Mouse (Mus musculus) hindbrain, embryonic 14.5 days (tissue): ENCODE data around the gene Fgfr2. TPM values are rescaled to one million over a fixed set of nuclear protein-coding genes. Genes with fewer than 3 reads are reported as not detected.

Experiments used
- ATAC-seq: fragments of 200-750 bp; cut with Nextera tagmentation; 2 replicates; pipeline ENCODE4 v1.8.0; 2017; ENCODE audit warnings: moderate number of reproducible peaks, mild to moderate bottlenecking, moderate TSS enrichment, moderate library complexity; ENCODE audit not compliant: low FRiP score
- DNase-seq: peaks from one replicate; pipeline ENCODE4 v3.0.0-alpha.2; 2015; ENCODE audit warnings: low spot score
- H3K27ac ChIP-seq: fragments of 300-500 bp; sonication (generic); 2 replicates; pipeline ENCODE4 v1.5.1; 2014; ENCODE audit warnings: mild to moderate bottlenecking, moderate library complexity
- H3K27me3 ChIP-seq: fragments of 300-500 bp; sonication (generic); 2 replicates; pipeline ENCODE4 v1.6.1; 2014; ENCODE audit warnings: mild to moderate bottlenecking, low read length, mixed read lengths; ENCODE audit not compliant: control insufficient read depth, insufficient read depth
- H3K36me3 ChIP-seq: fragments of 300-500 bp; sonication (generic); replicated peaks from 2 replicates; pipeline ENCODE4 v1.6.1; 2014; ENCODE audit not compliant: control insufficient read depth, insufficient read depth
- H3K4me1 ChIP-seq: fragments of 300-500 bp; sonication (generic); replicated peaks from 2 replicates; pipeline ENCODE4 v1.6.1; 2014; ENCODE audit warnings: antibody characterized with exemption, low read length, mixed read lengths; ENCODE audit not compliant: control insufficient read depth, insufficient read depth
- H3K4me2 ChIP-seq: fragments of 300-500 bp; sonication (generic); replicated peaks from 2 replicates; pipeline ENCODE4 v1.6.1; 2014; ENCODE audit warnings: mild to moderate bottlenecking, moderate library complexity
- H3K4me3 ChIP-seq: fragments of 300-500 bp; sonication (generic); replicated peaks from 2 replicates; pipeline ENCODE4 v1.5.1; 2014; ENCODE audit warnings: mild to moderate bottlenecking, low read length
- H3K9ac ChIP-seq: fragments of 300-500 bp; sonication (generic); 2 replicates; pipeline ENCODE4 v1.6.1; 2014
- H3K9me3 ChIP-seq: fragments of 300-500 bp; sonication (generic); 2 replicates; pipeline ENCODE4 v1.6.1; 2016; ENCODE audit warnings: low read length; ENCODE audit not compliant: control insufficient read depth
- WGBS: fragments of 180-500 bp; shearing (Covaris S2); extraction: QIAGEN DNeasy Blood & Tissue Kit; methylation state at CpG from one replicate; pipeline ENCODE4 v1.1.7; 2014; 5-methylcytosine and 5-hydroxymethylcytosine counted together
- polyA plus RNA-seq: library from polyadenylated mRNA; unstranded; fragments of >200 nt; fragmentation: Nextera tagmentation; extraction: Ambion mirVana; gene quantifications from 2 replicates; pipeline ENCODE4 v1.2.1, GENCODE M21; 2014

Gene Fgfr2
- polyA plus RNA-seq, 1 experiment from 2014 or later, result 43.5 TPM

GRCm38 (mm10) chr7:131582178-131582577 lies 1541.0 kb downstream of the Fgfr2 start:
- Histone ChIP-seq H3K4me1 (no peaks in the 10 kb centered on the region), H3K9ac (no peak overlapping the region), H3K36me3 (no peaks in the 10 kb centered on the region), H3K27ac (no peak overlapping the region), H3K4me3 (no peak overlapping the region), H3K9me3 (no peaks in the 10 kb centered on the region), H3K27me3 (no peaks in the 10 kb centered on the region; the same call in 1 of the 2 replicates), H3K4me2 (no peak overlapping the region)
- ATAC-seq, result no peak
- WGBS, result 59% methylated on average over 9 of the region's 9 CpGs
- no peak for DNase-seq

- H3K36me3 ChIP-seq, result peaks cover 36% of the 10 kb centered on the region
- ATAC-seq (no peak), DNase-seq (no peak)
- H3K9me3 ChIP-seq, result no peaks in the 10 kb centered on the region
- WGBS, result 77% methylated on average over 6 of the region's 6 CpGs
- H3K4me3 ChIP-seq, result no peak overlapping the region
- H3K4me2 ChIP-seq, result no peak overlapping the region
- no peaks in the 10 kb centered on the region for H3K4me1 ChIP-seq
- H3K9ac ChIP-seq, result no peak overlapping the region
- no peak overlapping the region for H3K27ac ChIP-seq
- H3K27me3 ChIP-seq, result no peaks in the 10 kb centered on the region
These were observed 1547.9 kb downstream of the Fgfr2 start for GRCm38 (mm10) chr7:131575246-131575645.

DNA sequence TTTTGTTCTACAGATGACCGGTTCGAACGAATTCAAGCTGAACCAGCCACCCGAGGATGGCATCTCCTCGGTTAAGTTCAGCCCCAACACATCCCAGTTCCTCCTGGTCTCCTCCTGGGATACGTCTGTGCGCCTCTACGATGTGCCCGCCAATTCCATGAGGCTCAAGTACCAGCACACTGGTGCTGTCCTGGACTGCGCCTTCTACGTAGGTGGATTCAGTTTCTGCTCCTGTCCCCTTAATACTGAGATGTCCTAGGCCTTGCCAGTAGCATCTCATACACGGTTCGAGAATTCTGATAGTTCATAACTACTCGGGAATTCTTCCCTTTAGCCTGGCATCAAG lies 1562.5 kb downstream of the Fgfr2 start:
- ATAC-seq (peak; percentile 49), DNase-seq (no peak)
- Histone ChIP-seq H3K27ac (peak overlapping the region; percentile 86), H3K9ac (peak overlapping the region; percentile 71), H3K27me3 (peaks cover 37% of the 10 kb centered on the region), H3K4me1 (peaks cover 9% of the 10 kb centered on the region), H3K4me2 (peak overlapping the region; percentile 65), H3K4me3 (peak overlapping the region; percentile 54), H3K9me3 (no peaks in the 10 kb centered on the region), H3K36me3 (peaks cover 33% of the 10 kb centered on the region)
- under 1% methylated on average over 14 of the region's 14 CpGs for WGBS

DNA sequence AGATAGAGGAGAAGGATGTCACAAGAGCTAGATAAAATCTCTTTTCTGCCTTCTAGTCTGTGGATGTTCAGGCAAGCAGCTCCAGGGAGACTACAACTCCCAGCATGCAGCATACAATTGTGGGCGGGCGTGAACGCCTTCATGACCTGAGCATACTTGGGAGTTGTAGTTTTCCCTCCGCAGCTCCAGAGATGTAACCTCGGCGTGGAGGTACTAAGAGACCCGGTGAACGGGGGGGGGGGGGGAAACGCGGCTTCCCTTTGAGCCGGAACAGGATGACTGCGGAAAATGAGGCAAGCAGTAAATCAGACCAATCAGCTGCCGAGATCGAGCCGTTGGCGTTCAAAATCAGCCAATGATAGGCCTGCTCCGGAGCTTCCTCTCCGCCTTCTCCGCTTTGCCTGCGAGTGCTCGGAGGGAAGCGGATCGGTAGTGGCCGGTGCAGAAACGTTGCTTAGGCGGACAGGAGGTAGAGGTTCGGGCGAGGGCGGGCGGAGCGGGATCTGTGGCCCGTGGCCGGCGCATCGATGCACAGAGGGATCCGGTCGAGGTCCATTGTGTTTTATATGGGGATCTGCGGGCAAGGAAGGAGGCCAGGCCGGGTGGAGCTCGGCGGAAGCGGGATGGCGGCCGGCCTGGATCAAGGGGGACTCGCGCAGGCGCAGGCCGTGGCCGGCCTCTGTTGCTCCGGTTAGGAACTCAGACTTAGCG lies 1563.0 kb downstream of the Fgfr2 start, which contains the start of gene Bub3:
TSS of gene Bub3 (plus strand) at position 237 of the 711 bp plus-strand sequence.
- WGBS, result 1% methylated on average over 46 of the region's 51 CpGs
- Histone ChIP-seq H3K36me3 (peaks cover 30% of the 10 kb centered on the region), H3K4me2 (peak within 1 kb of the TSS; percentile 65)

DNA sequence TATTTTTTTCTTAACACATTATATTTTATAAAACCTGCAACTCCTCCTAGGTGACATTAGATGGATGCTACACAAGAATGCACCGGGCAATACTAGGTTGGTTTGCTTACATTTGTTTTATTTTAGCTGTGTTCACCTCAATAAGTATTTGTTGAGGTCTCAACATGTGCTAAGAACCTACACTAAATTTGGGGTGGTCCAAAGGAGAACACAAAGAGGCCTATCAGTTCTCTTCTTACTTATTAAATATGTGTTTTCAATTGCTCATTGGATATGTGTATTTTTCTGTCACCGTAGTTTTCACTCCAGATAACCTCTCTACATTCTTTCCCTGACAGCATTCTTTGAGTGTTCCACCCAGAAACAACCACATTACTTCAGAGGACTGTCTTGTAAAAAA lies 1565.4 kb downstream of the Fgfr2 start:
- H3K27me3 ChIP-seq, result peaks cover 65% of the 10 kb centered on the region
- no peak for ATAC-seq
- no peak overlapping the region for H3K4me3 ChIP-seq
- 33% methylated on average over 2 of the region's 2 CpGs for WGBS
- peaks cover 9% of the 10 kb centered on the region for H3K4me1 ChIP-seq
- H3K9ac ChIP-seq, result no peak overlapping the region
- no peak overlapping the region for H3K4me2 ChIP-seq
- H3K36me3 ChIP-seq, result peaks cover 7% of the 10 kb centered on the region
- no peak for DNase-seq
- no peak overlapping the region for H3K27ac ChIP-seq
- H3K9me3 ChIP-seq, result no peaks in the 10 kb centered on the region

More for the DNA sequence above, 1563.0 kb downstream of the Fgfr2 start, which contains the start of gene Bub3:
- peak within 1 kb of the TSS; percentile 86 for H3K27ac ChIP-seq
- H3K27me3 ChIP-seq, result peaks cover 41% of the 10 kb centered on the region
- DNase-seq (peak; percentile 93), ATAC-seq (peak; percentile 94)
- H3K9ac ChIP-seq, result peak within 1 kb of the TSS; percentile 71
- no peaks in the 10 kb centered on the region for H3K9me3 ChIP-seq
- peaks cover 9% of the 10 kb centered on the region for H3K4me1 ChIP-seq
- H3K4me3 ChIP-seq, result peak within 1 kb of the TSS; percentile 54

- peak overlapping the region; percentile 11 for H3K4me2 ChIP-seq
These were observed 1566.4 kb downstream of the Fgfr2 start for GRCm38 (mm10) chr7:131556541-131557271.

DNA sequence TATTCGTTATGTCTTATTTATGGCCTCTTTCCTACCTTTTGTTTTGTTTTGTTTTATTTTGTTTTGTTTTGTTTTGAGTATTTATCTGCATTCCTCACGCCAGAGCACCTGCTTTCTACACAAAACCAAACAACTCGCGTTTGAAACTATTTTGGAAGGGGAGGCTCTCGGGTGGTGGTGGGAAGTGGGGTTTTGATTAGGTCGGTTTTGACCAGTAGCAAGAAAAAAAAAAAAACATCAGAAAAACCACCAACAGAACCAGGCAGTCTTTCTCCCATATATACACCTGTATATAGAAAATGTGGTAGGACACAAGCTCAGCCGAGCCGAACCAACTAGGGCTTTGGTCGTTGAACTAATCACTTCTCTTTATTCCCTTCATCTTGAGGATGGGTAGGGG lies 1567.0 kb downstream of the Fgfr2 start:
- H3K27ac ChIP-seq, result no peak overlapping the region
- peak overlapping the region; percentile 25 for H3K4me3 ChIP-seq
- H3K4me2 ChIP-seq, result peak overlapping the region; percentile 0; the same call in 1 of the 2 replicates
- H3K27me3 ChIP-seq, result peaks cover 81% of the 10 kb centered on the region
- 2% methylated on average over 9 of the region's 9 CpGs for WGBS
- H3K36me3 ChIP-seq, result no peaks in the 10 kb centered on the region
- no peaks in the 10 kb centered on the region for H3K9me3 ChIP-seq
- peaks cover 4% of the 10 kb centered on the region for H3K4me1 ChIP-seq
- ATAC-seq (no peak), DNase-seq (no peak)
- H3K9ac ChIP-seq, result no peak overlapping the region

More at GRCm38 (mm10) chr7:131556541-131557271, 1566.4 kb downstream of the Fgfr2 start:
- ATAC-seq (no peak), DNase-seq (no peak)
- Histone ChIP-seq H3K27me3 (peaks cover 75% of the 10 kb centered on the region), H3K9ac (no peak overlapping the region), H3K27ac (no peak overlapping the region), H3K9me3 (no peaks in the 10 kb centered on the region), H3K36me3 (no peaks in the 10 kb centered on the region), H3K4me3 (peak overlapping the region; percentile 3; the same call in 1 of the 2 replicates), H3K4me1 (peaks cover 9% of the 10 kb centered on the region)
- under 1% methylated on average over 37 of the region's 37 CpGs for WGBS

DNA sequence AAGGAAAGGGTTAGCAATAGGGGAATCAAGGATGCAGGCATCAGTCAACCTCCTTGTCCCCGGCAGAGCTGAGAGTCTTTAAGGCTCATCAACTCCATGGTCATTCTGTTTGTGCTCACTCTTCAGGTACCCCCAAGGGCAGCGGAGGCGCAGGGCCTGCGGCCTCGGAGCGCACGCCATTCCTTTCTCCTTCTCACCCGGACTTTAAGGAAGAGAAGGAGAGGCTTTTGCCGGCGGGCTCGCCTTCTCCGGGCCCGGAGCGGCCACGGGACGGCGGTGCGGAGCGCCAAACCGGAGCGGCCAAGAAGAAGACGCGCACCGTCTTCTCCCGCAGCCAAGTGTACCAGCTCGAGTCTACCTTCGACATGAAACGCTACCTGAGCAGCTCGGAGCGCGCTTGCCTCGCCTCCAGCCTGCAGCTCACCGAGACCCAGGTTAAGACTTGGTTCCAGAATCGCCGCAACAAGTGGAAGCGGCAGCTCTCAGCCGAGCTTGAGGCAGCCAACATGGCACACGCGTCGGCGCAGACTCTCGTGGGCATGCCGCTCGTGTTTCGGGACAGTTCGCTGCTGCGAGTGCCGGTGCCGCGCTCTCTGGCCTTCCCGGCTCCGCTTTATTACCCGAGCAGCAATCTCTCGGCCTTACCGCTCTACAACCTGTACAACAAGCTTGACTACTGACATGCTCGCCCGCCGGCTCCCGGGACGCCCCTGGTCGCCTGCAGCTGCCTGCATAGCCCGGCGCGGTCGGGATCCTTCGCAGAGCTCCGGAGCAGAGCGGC lies 1567.7 kb downstream of the Fgfr2 start:
- Histone ChIP-seq H3K9me3 (no peaks in the 10 kb centered on the region), H3K36me3 (no peaks in the 10 kb centered on the region), H3K27me3 (peaks cover 87% of the 10 kb centered on the region), H3K4me2 (peak overlapping the region; percentile 0), H3K4me1 (no peaks in the 10 kb centered on the region; the same call in 1 of the 2 replicates), H3K9ac (0 out of 2 replicates have a peak overlapping the region, but pooled peaks have one; percentile 33), H3K27ac (no peak overlapping the region; the same call in 1 of the 2 replicates), H3K4me3 (peak overlapping the region; percentile 25)
- DNase-seq (no peak), ATAC-seq (no peak)
- WGBS, result under 1% methylated on average over 68 of the region's 68 CpGs
